Mouse (Mus musculus): ENCODE data around the gene Farp1. TPM values are rescaled to one million over a fixed set of nuclear protein-coding genes. Genes with fewer than 3 reads are reported as not detected.

The Farp1 gene
- total and polyA plus RNA-seq, 3 experiments: 0.01 to 0.27 TPM; not detected in 1

GRCm38 (mm10) chr14:121097640-121098435, 62.8 kb downstream of the Farp1 start:
- no peaks in the 10 kb centered on the region for H3K4me1 ChIP-seq (ENCODE audit: insufficient read depth, low read depth, low read length)
- no peak for TF ChIP-seq POLR2AphosphoS5 (IDR thresholded peaks at IDR 0.05; ENCODE audit: insufficient replicate concordance, low read depth, low read length)
- no peak for TF ChIP-seq GATA1 (IDR thresholded peaks at IDR 0.05; ENCODE audit: borderline replicate concordance, low read length)
- TF ChIP-seq TAL1 (conservative IDR thresholded peaks at IDR 0.05; ENCODE audit: low read depth, low read length): no peak
- no peak for TF ChIP-seq GATA2 (IDR thresholded peaks at IDR 0.05; ENCODE audit: borderline replicate concordance, low read depth, low read length)
- TF ChIP-seq CTCF (IDR thresholded peaks at IDR 0.05; ENCODE audit: low read depth, low read length): no peak

GRCm38 (mm10) chr14:121099120-121099519, 64.1 kb downstream of the Farp1 start:
- Histone ChIP-seq H3K36me3 (replicated peaks) (no peaks in the 10 kb centered on the region), H3K9me3 (replicated peaks) (peaks cover 70% of the 10 kb centered on the region), H3K27me3 (ENCODE audit: insufficient read depth, low read length) (no peaks in the 10 kb centered on the region), H3K4me3 (ENCODE audit: low read depth, low read length) (no peak overlapping the region), H3K4me1 (ENCODE audit: insufficient read depth, low read depth, low read length) (no peaks in the 10 kb centered on the region)
- no peak for ATAC-seq (ENCODE audit: extremely low read depth, insufficient number of reproducible peaks, low FRiP score, poor library complexity, severe bottlenecking)
- TF ChIP-seq POLR2AphosphoS5 (IDR thresholded peaks at IDR 0.05; ENCODE audit: insufficient replicate concordance, low read depth, low read length) (no peak), TAL1 (conservative IDR thresholded peaks at IDR 0.05; ENCODE audit: low read depth, low read length) (no peak), GATA2 (IDR thresholded peaks at IDR 0.05; ENCODE audit: borderline replicate concordance, low read depth, low read length) (no peak), CTCF (IDR thresholded peaks at IDR 0.05; ENCODE audit: low read depth, low read length) (no peak)
- no peak for DNase-seq (ENCODE audit: low spot score)

More at GRCm38 (mm10) chr14:121097640-121098435, 62.8 kb downstream of the Farp1 start:
- ATAC-seq (ENCODE audit: extremely low read depth, insufficient number of reproducible peaks, low FRiP score, poor library complexity, severe bottlenecking): no peak
- Histone ChIP-seq H3K9me3 (replicated peaks) (peaks cover 68% of the 10 kb centered on the region), H3K4me3 (ENCODE audit: low read depth, low read length) (no peak overlapping the region), H3K27me3 (ENCODE audit: insufficient read depth, low read length) (no peaks in the 10 kb centered on the region), H3K36me3 (replicated peaks) (no peaks in the 10 kb centered on the region)
- DNase-seq (ENCODE audit: low spot score): no peak

- ATAC-seq (ENCODE audit: extremely low read depth, insufficient number of reproducible peaks, low FRiP score, poor library complexity, severe bottlenecking) (no peak), DNase-seq (ENCODE audit: low spot score) (no peak)
- TF ChIP-seq TAL1 (conservative IDR thresholded peaks at IDR 0.05; ENCODE audit: low read depth, low read length) (no peak), GATA1 (IDR thresholded peaks at IDR 0.05; ENCODE audit: borderline replicate concordance, low read length) (no peak), CTCF (IDR thresholded peaks at IDR 0.05; ENCODE audit: low read depth, low read length) (no peak)
- H3K27me3 ChIP-seq (ENCODE audit: insufficient read depth, low read length): no peaks in the 10 kb centered on the region
- H3K4me1 ChIP-seq (ENCODE audit: insufficient read depth, low read depth, low read length): no peaks in the 10 kb centered on the region
- no peak overlapping the region for H3K4me3 ChIP-seq (ENCODE audit: low read depth, low read length)
- peaks cover 73% of the 10 kb centered on the region for H3K9me3 ChIP-seq (replicated peaks)
- H3K36me3 ChIP-seq (replicated peaks): no peaks in the 10 kb centered on the region
Observed at GRCm38 (mm10) chr14:121099876-121100275, 64.9 kb downstream of the Farp1 start.

- no peaks in the 10 kb centered on the region for H3K27me3 ChIP-seq (ENCODE audit: insufficient read depth, low read length)
- no peak for TF ChIP-seq GATA2 (IDR thresholded peaks at IDR 0.05; ENCODE audit: borderline replicate concordance, low read depth, low read length)
- TF ChIP-seq TAL1 (conservative IDR thresholded peaks at IDR 0.05; ENCODE audit: low read depth, low read length): no peak
- no peak for TF ChIP-seq GATA1 (IDR thresholded peaks at IDR 0.05; ENCODE audit: borderline replicate concordance, low read length)
- no peaks in the 10 kb centered on the region for H3K36me3 ChIP-seq (replicated peaks)
- no peaks in the 10 kb centered on the region for H3K4me1 ChIP-seq (ENCODE audit: insufficient read depth, low read depth, low read length)
- no peak overlapping the region for H3K4me3 ChIP-seq (ENCODE audit: low read depth, low read length)
- no peak for DNase-seq (ENCODE audit: low spot score)
- no peak for ATAC-seq (ENCODE audit: extremely low read depth, insufficient number of reproducible peaks, low FRiP score, poor library complexity, severe bottlenecking)
- H3K9me3 ChIP-seq (replicated peaks): peaks cover 76% of the 10 kb centered on the region
Observed at GRCm38 (mm10) chr14:121100829-121101228, 65.8 kb downstream of the Farp1 start.

GRCm38 (mm10) chr14:121101531-121101930, 66.5 kb downstream of the Farp1 start:
- ATAC-seq (ENCODE audit: extremely low read depth, insufficient number of reproducible peaks, low FRiP score, poor library complexity, severe bottlenecking) (no peak), DNase-seq (ENCODE audit: low spot score) (no peak)
- H3K9me3 ChIP-seq (replicated peaks): peaks cover 83% of the 10 kb centered on the region
- H3K4me3 ChIP-seq (ENCODE audit: low read depth, low read length): no peak overlapping the region
- no peaks in the 10 kb centered on the region for H3K27me3 ChIP-seq (ENCODE audit: insufficient read depth, low read length)
- no peak for TF ChIP-seq CTCF (IDR thresholded peaks at IDR 0.05; ENCODE audit: low read depth, low read length)
- no peak for TF ChIP-seq TAL1 (conservative IDR thresholded peaks at IDR 0.05; ENCODE audit: low read depth, low read length)
- TF ChIP-seq GATA1 (IDR thresholded peaks at IDR 0.05; ENCODE audit: borderline replicate concordance, low read length): no peak
- H3K4me1 ChIP-seq (ENCODE audit: insufficient read depth, low read depth, low read length): no peaks in the 10 kb centered on the region
- H3K36me3 ChIP-seq (replicated peaks): no peaks in the 10 kb centered on the region

- Histone ChIP-seq H3K36me3 (replicated peaks) (no peaks in the 10 kb centered on the region), H3K4me1 (ENCODE audit: insufficient read depth, low read depth, low read length) (no peaks in the 10 kb centered on the region), H3K4me3 (ENCODE audit: low read depth, low read length) (no peak overlapping the region), H3K27me3 (ENCODE audit: insufficient read depth, low read length) (no peaks in the 10 kb centered on the region), H3K9me3 (replicated peaks) (peaks cover 83% of the 10 kb centered on the region)
- no peak for TF ChIP-seq GATA2 (IDR thresholded peaks at IDR 0.05; ENCODE audit: borderline replicate concordance, low read depth, low read length)
- no peak for TF ChIP-seq TAL1 (conservative IDR thresholded peaks at IDR 0.05; ENCODE audit: low read depth, low read length)
- TF ChIP-seq GATA1 (IDR thresholded peaks at IDR 0.05; ENCODE audit: borderline replicate concordance, low read length): no peak
- TF ChIP-seq POLR2AphosphoS5 (IDR thresholded peaks at IDR 0.05; ENCODE audit: insufficient replicate concordance, low read depth, low read length): no peak
- no peak for TF ChIP-seq CTCF (IDR thresholded peaks at IDR 0.05; ENCODE audit: low read depth, low read length)
- no peak for DNase-seq (ENCODE audit: low spot score)
- ATAC-seq (ENCODE audit: extremely low read depth, insufficient number of reproducible peaks, low FRiP score, poor library complexity, severe bottlenecking): no peak
Observed at GRCm38 (mm10) chr14:121102599-121102998, 67.6 kb downstream of the Farp1 start.

Data from G1E (cell line).